Mouse (Mus musculus) naive thymus-derived CD4-positive, alpha-beta T cell, adult 2 months (primary cell): Measurements from ENCODE around the gene Eef1akmt4.
A peak's percentile ranks its signal among the peaks of the same experiment; 100 is the strongest.

Experiments
- DNase-seq: peaks from one replicate; pipeline ENCODE4 v3.0.0-alpha.2; 2011; ENCODE audit warnings: low read depth

The Eef1akmt4 gene

DNA sequence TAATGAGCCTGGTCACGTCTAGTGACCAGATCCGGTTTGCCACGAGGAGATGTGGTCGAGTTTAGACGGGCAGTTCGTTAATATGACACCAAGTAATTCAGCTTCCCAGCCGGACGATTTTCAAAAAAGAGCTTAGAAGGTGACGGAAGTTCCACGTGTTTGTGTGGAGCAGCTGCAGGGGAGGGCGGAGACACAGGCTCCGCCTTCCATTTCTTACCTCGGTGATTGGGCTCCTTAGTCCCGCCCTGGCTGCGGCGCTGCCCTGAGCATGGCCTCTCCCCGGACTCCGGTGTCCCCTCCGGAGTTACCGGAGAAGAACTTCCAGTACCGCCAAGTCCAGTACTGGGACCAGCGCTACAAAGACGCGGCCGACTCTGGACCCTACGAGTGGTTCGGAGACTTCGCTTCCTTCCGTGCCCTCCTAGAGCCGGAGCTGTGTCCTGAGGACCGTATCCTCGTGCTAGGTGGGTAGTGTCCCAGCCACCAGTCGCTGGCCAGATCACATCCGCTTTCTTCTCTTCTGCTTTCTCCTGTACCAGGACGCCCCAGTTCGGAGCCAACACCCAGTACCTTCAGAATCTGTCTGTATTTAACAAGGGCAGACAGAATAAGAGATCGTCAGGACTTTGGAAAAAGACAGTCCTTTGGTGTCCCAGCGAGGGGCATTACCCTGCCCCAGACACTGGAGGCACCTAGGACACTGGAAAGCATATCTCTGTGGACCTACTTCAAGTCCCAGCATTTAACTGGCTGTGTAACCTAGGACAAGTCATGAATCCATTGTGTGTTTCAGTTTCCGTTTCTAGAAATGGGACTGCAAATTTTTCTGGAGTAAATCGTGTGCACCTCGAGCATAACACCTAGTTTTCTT lies at the start of gene Eef1akmt4, which contains the start of the genes Gm49333 and Alg3:
TSS of gene Eef1akmt4 (plus strand) at position 237 of the 871 bp plus-strand sequence.
TSS of gene Gm49333 (plus strand) at position 254 of the 871 bp plus-strand sequence.
TSS of gene Alg3 (minus strand) at position 379 of the 871 bp plus-strand sequence.
- DNase-seq, result peak; percentile 91

DNA sequence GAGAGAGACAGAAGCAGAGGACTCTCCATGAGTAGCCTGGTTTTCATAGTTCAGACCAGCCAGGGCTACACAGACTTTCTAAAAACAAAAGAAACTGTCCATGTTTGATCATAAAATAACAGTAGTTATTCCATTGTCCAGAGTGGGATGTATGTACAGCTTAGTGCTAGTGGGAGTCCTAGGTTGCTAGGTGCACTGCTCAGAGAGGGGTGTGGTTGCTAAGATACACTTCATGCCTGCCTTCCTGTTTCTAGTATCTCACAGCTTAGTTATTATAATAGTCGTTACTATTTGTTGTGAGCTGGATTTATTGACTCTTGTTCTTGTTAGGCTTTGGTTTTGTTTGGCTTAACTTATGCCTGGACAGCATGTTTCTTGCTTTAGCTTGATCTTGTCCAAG lies 46.3 kb upstream of the Eef1akmt4 start:
- DNase-seq, result no peak

DNA sequence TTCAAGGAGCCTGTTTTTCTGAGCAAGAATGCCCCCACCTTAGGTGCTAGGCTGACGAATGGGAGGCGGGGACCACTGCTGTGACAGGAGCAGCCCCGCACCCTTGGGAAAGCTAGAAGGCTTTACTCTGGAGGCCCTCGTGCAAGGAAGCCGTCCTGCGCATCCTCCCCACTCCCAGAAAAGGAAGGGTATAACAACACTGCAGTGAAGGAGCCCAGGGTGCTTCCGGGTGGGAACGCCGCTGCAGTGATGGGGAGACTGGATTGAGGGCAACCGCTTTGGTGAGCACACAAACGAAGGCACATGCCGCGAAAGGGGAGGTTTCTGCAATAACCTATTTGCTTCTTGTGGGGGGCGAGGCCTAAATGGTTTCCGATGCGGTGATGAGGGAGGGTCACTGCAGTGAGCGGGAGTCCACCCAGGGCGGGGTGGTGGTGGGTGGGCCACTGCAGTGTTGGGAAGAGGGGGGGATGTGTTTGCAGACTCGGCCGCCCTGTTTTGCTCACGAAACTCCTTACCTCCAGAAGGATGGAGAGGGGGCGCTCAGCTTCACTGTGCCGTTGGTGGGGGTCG lies 21.9 kb upstream of the Eef1akmt4 start, which contains the start of gene Vwa5b2:
TSS of gene Vwa5b2 (plus strand) at position 106 of the 573 bp plus-strand sequence.
- DNase-seq, result no peak

DNA sequence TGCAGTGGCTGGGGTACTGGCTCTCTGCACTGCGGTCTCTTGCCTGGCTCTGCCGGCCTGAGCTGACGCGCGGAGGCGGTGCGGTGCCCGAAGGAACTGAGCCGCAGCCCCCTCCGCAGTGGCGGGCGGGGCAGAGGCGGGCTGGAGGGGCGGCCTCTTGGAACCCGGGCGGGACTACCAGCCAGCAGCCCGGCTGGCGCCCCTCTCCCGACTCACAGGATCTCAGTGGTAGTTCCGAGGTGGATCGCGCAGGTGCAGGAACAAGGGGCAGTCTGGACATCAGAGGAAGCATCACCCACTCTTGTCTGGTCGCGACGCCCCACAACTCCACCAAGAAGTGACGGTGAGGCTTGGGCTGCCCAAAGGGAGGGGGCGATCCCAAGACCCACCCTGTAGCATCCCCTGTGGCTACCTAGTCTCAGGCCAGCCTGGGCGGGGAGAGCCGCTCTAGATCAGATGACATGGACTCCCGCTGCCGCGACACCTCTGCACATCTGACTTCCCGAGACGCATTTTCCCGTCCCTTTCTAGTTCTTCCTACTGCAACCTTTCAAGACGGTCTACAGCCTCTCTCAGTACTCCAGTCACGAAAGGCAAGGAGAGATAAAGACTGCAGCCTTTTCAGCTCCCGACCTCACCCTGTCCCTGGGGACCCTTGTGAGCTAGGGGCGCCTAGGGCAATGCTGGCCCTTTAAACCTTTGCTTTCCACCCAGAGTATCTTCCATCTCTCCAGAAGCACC lies 21.3 kb upstream of the Eef1akmt4 start:
- no peak for DNase-seq

DNA sequence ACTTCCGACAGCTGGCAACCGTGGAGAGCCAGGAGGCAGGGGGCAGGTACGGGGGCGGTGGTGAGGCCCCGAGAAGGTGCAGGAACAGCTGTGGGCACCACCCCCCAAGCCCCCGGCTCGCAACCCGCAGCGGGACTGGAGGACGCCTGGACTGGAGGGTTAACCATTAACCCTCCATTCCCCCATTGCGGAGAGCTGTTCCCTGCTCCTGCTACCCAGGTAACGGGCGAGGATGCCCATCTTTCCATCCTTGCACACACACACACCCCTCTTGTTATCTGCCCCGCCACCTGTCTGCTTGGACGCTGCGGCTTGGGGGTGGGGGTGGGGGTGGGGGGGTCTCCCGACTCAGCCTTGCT lies 20.7 kb upstream of the Eef1akmt4 start:
- DNase-seq, result no peak

DNA sequence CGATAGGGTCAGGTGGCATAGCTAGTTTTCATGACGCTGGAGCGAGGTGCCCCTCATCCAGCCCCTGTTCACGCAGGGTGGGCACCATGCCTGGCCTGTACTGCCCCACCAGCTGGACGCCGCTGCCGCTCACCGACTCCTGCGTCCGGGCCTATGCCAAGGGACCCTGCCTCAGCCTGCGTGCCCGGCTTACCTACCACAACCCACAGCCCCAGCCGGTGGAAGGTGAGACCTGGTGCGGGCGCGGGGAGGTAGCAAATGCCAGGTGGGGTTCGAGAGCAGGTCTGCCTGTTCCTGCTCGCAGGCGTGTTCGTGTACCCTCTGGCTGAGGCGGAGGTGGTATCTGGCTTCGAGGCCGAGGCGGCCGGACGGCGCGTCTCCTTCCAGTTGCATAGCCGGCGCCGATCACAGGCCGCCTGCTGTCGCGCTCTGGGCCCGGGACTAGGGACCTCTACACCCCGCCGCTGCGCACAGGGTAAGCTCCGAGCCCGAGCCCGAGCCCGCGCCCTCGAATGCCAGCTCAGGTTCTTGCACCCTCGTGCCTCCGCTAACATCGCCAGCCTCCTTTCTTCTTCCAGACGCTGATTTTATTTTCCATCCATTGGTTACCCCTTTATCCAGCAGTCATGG lies 20.2 kb upstream of the Eef1akmt4 start:
- DNase-seq, result no peak

DNA sequence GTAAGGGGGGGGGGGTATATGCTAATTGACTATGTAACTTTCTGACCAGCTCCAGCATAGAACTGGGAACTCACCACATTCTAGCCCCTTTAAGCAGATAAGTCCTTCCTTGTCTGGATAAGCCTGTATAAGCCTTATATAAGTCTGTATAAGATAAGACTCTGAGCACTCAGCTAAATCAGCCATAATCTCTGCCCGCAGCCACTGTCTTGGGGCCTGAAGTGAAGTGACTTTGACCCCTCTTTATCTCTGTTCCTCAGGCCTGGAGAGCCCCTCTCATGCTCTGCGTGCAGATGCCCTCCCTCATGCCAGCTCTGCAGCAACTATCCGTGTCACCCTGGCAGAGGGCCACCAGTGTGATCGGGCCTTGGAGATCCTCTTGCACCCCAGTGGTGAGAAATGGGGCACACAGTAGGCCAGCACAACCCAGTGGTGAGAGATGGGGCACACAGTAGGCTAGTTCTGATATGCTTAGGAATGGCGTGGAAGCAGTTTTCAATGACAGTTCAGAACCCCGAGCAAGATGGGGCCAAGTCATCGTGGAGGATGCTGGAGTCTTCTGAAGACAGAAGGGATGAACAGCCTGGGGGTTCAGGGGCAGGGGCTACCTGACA lies 16.2 kb upstream of the Eef1akmt4 start:
- no peak for DNase-seq

DNA sequence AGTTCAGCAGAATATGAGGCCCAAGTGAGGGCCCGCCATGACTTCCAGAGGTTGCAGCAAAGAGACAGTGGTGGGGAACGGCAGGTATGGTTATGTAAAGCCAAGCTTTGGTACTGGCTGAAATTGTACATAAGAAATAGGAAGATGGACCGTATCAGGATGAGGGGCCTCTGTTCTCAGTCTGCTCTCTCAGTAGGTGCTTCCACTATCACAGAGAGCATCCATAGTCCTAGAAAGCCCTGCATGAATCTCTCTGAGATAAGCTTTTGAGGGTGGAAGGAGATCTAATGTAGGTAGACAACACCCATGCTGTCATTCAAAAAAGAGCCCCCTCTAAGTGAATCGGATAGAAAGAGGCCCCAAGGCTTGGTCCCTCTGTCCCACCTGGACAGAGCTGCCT lies 15.7 kb upstream of the Eef1akmt4 start:
- no peak for DNase-seq

DNA sequence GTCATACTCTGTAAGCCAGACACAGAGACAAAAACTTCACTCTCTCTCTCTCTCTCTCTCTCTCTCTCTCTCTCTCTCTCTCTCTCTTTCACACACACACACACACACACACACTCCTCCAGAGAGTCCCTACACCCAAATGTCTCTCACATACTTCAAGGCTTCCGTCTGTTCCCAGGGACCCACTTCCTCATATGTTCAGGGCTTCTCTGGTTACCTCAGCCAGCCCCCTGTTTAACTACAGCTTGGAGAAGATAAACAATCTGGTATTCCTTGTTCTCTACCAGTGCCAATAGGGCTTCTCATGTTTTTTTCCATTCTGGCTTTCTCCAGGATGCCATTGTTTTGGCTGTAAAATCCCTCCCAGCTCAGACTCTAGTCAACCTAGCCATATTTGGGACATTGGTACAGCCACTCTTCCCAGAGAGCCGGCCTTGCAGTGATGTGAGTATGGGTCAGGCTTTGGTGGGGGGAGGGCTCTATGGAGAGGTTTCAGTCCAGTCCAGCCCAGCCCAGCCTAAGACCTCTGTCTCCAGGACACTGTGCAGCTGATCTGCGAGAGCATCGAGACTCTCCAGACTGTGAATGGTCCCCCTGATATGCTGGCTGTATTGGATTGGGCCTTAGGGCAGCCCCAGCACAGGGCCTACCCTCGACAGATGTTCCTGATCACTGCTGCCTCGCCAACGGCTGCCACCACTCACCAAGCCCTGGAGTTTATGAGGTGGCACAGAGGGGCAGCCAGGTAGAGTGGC lies 14.5 kb upstream of the Eef1akmt4 start:
- no peak for DNase-seq

DNA sequence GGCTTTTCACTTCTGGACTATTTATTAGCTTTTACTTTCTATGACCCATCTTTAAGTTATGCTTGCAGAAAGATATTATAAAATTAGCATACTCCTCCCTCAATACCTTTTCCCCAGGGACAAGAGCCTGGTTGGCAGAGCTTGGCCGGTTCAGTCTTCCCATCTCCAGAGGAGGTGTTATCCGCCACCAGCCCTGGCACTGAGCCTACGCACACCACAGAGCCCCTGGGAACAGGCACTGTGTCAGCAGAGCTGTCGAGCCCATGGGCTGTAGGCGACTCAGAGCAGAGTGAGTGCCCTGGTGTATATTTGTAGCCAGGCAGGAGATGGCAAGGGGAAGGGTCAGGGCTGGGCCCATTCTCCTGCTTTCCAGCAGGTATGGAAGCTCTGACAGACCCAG lies 10.9 kb upstream of the Eef1akmt4 start:
- DNase-seq, result no peak

DNA sequence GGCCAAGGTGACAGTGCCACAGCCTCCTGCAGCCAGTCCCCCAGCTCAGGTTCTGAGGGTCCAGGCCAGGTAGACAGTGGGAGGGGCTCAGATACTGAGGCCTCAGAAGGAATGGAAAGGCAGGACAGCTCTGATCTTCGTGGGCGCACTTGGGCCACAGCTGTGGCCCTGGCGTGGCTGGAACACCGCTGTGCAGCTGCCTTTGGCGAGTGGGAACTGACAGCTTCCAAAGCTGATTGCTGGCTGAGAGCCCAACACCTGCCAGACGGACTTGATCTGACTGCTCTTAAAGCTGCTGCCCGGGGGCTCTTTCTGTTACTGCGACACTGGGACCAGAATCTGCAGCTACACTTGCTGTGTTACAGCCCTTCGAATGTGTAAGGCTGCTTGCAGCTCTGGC lies 6.7 kb upstream of the Eef1akmt4 start:
- no peak for DNase-seq

DNA sequence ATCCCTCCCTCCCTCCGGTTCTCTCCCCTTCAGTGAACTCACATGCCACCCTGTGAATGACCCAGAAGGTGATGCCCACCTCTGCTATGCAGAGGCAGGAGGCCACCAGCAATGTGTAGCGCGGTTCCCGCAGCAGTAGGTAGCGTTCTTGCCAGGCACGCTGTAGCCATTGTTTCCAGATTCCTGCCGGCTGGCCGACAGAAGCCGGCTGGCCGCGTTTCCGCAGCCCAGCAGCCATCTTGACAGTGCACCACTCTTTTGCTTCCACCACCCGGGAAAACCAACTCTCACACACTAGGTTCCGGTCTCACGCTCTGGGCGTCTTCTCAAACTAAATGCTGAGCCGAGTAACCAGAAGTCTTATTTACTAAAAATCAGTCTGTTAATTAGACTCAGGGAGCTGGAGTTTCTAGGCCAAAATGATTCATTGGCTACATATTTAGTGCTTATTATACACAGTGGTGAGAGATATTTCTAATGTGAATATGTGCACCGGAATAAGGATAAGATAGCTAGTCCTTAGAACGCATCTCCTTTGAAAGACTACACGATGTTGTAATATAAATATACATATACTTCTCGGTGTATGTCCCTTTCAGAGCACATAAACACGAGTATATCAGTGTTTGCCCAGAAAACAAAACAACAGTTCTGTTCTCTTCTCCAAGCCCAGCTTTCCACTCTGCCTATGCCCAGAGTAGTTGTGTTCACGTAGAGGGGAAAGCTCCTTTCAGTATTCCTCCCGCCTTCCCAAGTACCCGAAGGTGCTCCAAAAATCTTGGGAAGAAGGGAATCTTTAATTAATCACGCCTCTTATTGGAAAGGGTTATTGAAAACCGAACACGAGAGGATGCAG lies 664 bp upstream of the Eef1akmt4 start:
- DNase-seq, result peak; percentile 91

DNA sequence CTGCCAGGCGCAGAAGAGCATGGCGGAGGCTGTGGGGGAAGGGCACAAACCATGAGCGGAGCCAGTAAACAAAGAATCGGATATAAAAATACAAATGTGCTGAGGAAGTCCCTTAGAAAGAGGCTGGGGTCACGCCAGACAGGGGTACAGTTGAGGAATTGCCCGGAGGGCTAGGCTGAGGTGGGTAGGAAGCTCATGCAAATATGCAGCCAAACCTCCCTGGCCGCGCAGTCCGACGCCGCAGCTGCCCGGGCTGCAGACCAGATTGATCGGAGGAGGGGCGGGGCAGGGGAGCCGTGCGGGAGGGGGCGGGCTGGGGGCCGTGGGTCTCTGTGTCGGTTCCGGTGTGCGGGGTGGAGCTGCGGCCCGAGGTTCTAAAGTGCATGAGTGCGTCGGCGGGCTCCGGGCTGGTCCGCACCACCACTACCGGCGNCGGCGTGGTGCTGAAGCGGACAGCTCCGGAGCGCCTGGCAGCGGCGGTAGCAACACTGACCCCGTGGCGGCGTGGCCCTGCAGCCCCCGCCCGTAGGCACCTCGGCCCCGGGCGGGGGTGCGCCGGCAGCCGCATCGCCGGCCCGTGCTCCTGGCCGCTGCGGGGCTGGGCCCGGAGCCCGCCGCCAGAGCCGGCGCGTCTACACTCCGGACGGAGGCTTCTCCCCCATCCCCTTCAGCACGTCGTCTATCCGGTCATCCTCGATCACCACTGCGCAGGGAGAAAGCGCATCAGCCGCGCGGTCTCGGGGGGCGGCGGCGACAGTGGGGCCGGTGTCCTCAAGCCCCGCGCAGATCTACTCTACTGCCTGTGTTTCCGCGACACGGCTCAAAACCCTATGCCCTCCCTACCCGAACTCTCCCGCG lies 8.4 kb downstream of the Eef1akmt4 start:
- DNase-seq, result peak; percentile 30

DNA sequence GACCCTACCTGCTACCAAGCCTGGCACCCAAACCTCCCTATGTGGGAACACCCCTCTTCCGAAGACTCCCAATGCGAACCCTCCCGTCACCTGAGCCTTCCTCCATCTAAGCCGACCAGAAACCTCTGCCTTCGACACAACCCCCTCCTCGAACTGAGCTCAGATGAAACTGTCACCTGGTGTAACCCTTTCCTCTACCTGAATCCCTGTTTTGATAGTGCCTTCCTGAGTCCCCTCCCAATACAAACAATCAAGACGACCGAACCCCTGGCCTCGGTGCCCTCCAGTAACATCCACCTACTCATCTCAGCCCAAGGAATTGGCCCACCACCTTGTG lies 9.0 kb downstream of the Eef1akmt4 start:
- DNase-seq, result peak; percentile 24

DNA sequence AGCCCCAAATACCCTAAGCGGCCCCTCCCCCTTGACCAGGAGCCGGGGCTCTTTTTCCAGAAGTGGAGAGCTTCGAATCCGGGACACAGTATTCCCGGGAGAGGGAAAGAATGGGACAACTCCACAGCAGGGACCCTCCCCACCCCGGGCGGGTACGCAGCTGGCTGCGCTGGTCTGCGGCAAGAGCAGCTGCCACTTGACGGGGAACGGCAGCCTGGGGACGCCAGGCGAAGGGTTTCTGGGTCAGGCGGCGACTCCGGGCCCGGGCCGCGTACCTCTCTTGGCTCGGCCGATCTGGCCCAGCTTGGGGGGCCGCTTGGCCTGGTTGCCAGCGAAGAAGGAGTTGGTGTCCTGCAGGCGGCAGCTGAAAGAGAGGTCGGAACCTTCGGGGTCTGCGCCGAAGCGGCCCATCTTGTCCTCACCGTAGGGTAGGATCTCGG lies 9.4 kb downstream of the Eef1akmt4 start:
- DNase-seq, result peak; percentile 33

DNA sequence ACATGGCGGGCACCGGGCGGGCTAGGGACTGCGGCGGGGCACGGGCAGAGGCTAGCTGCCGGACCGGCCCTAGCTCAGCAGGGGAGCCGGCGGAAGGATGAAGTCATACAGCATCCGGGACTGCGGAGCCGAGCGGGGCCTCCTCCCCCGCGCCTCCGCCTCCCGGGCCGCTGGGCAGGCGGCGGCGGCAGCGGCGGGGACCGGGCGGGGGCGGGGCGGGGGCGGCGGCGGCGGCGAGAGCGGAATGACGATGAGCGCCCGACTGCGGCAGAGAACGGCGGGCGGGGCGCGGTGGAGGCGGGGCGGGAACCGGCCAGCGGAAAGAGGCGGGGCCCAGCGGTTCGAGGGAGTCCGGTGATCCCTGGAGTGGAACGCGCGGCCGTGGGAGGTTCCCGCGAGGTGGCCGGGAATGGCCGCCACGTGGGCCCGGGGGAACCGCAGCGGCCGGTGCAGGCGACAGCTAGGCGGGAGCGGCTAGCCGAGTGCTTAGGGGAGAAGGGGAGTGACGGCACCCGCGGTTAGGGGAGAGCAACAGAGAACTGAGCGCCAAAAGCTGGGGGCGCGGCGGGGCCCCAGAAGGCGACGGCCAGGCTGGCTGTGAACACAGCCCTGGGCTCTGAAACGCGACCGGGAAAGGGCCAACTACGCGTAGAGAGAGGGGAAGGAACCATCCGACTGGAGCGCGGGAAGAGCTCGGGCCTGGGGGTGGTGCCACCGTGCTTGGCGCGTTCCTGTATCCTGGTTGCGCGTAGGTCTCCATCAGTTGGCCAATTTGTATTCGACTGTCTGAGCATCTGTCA lies 10.0 kb downstream of the Eef1akmt4 start, which contains the start of gene Camk2n2:
TSS of gene Camk2n2 (minus strand) at position 97 of the 800 bp plus-strand sequence.
- DNase-seq, result no peak

DNA sequence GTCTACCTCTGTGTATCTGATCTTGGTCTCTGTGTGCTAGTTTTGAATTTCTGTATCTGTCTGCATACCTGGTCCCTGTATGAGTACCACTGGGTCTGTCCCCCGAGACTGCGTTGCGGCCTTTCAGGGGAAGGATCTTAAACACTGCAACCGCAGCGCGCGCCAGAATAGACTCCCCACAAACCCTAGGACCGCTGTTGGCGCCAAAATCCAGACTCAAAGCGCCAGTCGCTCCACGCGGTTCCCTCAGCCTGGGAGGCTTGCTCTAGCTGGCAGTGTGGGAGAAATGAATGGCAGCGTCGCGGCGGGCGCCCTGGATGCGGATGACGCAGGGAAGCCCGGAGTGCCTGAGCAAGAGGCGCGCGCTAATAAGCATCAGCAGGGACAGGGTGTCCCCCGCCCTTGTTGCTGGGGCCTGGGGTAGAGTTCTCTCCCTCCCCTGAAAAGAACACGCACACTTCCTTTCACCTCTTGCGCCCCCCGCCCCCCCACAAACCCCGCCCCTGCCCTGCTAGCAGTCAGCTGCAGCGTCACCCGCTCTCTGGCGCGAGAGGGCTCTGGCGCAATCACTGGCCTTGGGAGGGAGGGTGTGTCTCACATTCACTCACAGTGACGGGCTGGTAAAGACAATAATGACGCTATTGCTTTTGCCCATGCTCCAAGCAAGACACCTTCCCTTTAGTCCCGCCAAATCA lies 10.7 kb downstream of the Eef1akmt4 start:
- peak; percentile 44 for DNase-seq

DNA sequence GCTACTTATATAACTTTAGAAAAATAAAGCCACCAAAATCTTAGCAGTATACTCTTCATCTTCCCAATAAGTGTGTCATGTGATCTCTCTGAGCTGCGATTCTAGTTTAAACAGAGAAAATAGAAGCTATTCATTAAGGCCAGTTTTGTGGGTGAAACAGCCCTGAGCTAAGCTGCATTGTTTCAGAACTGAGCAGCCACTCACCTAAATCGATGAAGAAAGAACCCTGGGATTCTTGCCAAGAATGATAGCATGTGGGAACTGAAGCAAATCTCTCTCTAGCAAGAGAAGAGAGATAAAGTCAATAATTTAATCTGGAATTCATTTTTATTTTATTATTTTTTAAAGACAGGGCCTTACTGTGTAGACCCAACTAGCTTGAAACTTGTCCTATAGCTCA lies 11.8 kb downstream of the Eef1akmt4 start:
- DNase-seq, result no peak
